Mouse (Mus musculus) cerebellum, adult 18-20 months (tissue): ENCODE data around the gene Jun.

Experiments used
- DNase-seq, 2 experiments: peaks; one replicate each; pipeline ENCODE4 v3.0.0; 2021

Jun gene

DNA sequence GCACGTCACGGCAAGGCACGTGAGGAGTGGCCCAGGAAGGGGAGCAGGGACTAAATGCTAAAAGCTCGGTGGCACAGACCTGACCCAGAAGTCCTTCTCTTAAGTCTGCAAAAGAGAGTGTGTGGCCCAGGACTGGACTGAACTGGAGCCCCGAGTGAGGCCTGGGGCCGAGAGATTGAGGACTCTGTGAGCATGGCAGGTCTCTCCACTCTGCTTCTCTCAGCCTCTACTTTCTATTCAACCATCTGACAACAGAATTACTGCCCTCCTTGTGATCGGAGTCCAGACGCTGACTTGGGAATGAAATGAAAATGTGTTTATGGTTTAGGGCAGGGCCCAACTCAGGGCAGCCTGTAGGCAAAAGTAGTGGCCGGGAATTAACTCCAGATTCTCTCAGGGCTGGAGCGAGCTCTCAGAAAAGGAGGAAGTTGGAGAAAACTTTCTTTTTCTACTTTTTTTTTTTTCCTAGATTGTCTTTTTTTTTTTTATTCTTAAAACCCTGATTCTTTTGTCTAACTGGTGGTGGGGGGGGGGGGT lies 21.3 kb upstream of the Jun start:
- no peak for DNase-seq

DNA sequence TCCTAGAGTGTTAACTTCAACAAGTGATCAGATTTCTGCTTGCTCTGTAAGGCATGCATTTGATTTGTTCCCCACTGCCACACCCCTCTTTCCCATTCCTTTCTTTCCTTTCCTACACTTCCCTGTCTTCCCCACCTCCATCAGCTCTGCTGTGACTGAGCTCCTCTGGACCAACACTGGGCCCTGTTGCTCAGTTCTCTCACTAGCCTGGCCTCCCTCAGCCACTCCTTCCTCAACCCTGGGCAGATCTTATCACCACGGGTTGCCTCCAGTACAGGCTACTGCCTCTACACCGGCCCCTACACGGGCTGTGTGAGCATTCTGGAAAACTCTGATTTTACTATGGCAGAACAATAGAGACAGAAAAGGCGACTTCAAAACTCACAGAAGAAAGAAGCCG lies 18.4 kb upstream of the Jun start:
- no peak for DNase-seq

DNA sequence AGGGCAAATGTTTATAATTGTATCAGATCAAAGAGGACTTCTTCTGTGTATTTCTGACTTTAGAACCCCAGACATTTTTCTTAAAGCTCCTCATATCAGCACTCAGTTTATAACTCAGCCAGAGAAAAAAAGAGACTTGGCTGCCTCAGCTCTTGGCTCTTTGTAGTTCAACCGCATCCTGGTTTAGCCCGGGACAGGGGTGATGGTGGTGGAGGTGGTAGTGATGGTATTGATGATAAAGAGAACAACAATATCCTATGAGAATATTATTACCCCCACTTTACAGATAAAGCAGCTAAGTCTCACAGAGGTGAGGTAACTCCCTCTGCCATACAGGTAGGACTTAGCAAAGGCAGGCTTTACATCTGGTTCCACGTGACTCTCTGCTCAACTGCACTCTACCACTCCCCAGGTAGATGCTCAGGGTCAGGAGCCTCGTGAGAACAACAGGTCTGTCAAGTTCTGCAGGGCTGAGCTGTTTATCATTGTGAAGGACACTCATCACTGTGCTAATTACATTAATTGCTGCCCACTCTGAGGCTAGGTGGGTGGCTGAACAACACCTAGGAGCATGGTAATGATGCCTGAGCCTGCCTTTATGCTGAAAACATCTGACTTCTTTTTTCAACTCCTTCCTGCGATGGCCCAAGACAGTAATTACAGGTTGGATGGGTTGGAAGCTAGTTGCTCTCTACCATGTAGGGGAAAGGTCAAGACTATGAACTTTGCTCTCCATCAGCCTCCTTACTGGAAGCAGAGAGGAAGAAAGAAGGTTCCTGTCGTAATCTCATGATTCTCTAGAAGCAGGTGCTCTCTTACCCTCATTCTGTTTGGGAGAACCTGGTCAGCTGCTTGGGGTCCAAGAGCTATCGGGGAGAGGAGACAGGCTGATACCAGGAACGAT lies 16.3 kb upstream of the Jun start:
- DNase-seq = no peak

DNA sequence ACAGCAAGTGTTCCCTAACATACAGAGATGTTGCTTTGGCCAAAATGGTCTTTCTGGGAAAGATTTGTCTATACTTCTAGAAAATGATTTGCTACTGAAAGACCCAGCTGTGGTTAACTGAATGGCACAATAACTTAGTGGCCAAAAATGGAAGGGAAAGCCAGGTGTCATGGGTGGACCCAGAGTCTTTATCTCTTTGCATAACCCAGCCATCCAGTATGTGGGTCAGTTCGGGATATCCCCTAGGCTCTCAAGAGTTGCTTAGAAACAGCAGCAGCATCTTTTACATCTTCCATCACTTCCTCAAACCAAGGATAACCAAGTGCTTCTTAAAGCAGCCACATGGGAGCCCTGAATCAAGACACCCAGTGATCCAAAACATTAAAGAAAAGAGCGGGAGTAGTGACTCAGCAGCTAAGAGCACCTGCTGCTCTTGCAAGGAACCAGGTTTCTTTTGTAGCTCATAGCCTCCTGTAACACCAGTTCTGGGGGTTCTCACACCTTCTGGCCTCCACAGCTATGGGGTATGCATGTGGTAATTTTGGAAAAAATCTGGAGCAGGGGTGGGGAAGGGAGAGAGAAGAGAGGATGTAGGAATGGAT lies 11.7 kb upstream of the Jun start:
- no peak for DNase-seq

DNA sequence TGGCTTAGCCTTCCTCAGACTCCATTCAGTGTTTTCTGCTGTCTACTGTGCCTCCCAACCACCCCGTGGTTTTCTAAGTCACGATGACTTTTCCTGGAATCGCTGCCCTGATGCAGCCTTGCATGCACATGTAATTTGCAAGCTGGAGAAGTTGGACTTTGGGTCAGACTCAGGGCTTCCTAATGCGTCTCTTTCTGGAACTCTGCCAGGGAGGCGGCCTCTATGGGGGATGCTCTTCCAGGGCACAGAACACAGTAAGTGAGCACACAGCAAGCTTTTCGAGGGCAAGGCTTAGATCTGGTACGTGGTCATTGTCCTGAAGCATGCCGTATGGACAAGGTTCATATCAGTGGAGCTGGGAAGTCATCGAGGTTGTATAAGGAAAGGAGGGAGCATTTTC lies 10.9 kb upstream of the Jun start:
- no peak for DNase-seq

DNA sequence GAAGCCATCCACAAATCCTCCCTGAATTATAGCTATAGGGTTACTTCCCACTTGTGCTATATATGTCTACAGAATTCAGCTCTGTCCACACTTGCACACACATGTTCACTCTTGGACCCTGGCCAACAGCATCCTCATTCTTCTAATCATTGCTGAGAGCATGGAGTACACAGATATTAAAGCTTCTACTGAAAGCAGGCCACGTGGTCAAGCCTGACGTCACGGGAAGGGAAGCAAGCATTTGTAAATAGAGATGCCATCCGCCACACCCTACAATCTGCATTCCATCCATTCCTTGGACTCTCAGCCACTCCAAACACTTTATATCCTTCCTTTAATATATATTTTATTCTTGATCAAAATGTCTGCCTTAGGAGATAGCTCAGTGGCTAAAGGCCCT lies 5.2 kb upstream of the Jun start:
- DNase-seq = no peak

DNA sequence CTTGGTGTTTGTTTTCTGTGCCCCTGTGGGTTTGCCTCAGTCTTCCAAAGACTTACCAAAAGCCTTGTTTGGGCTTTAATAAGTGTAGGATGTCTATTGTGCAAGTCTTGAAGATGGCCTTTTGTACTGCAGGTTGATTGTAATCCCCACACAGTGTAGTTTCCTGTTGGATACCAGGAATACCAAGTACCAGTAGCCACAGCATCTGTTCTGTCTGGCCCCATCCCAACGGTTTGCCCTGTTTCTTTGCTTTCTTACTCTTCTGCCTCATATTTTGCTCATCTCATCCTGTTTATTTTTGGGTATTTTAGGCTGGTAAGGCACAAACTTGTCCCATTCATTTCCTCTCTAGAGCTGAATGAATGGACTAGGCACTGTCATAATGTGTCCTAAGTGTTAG lies 3.3 kb upstream of the Jun start:
- DNase-seq = no peak

DNA sequence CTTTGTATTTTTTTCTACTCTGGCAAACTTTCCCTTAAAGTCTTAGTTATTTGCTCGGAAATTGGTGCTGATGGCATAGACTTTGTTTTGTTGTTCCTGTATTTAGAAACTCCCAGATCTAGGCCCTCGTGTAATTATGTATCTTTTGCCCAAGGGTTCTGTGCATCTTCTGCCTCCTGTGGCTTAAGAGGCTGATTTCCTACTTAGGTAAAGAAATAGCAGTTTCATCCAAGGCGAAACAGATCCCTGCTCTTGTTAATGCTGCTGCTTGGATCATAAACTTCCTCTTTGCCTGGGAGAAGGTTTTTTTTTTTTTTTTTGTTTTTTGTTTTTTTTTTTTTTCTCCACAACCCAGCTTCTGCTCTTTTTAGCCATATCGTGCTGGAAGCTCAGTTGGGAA lies 2.3 kb upstream of the Jun start:
- no peak for DNase-seq

DNA sequence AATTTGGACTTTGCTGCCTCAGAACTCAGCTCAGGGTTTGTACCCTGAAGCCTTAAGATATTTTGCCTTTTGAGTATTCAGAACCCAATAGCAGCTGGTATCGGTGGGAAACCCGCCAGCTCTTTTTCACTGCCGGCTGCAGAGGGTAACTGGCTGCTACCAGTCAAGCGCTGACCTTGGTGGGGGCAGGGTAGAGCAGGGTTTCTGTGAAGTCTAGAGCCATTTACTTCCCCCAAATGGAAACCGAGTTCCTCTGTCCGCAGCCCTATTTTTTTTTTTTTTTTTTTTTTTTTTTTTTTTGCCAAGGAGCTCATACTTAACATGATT lies 1.7 kb upstream of the Jun start:
- DNase-seq = peak; percentile 73 to 74

DNA sequence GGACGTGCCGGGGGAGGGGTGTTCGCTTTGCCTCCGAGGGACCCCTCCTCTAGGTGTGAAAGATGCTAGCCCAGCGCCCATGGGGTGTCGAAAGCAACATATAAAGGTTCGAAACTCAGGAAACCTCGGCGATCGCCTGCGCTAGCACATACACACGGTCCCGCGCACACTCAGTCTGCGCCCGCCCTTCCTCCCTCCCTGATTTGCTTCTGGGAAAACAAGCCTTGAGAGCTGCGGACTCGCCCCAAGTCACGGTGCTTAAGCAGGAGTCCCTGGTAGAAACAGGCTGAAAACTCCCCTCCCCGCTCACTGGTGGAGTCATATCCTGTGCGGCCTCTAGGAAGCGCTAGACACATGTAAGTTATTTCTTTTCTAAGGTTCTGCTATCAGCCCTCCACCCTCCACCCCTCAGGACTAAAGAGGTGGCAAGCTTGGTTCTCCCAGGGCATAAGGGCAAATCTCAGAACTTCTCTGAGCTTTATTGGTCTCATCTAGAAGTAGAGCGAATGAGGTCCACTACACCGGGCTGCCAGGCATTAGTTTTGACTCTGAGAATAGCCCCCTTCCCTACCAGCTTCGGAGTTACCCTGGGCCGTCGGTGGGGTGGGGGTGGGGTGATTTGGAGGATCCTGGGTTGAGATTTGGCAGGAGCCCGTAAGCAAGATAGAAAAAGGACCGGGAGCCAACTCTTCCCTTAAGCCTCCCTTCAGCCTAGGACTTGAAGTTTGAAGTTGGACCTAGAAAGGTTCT lies 1.2 kb upstream of the Jun start:
- DNase-seq = peak; percentile 91 to 93

DNA sequence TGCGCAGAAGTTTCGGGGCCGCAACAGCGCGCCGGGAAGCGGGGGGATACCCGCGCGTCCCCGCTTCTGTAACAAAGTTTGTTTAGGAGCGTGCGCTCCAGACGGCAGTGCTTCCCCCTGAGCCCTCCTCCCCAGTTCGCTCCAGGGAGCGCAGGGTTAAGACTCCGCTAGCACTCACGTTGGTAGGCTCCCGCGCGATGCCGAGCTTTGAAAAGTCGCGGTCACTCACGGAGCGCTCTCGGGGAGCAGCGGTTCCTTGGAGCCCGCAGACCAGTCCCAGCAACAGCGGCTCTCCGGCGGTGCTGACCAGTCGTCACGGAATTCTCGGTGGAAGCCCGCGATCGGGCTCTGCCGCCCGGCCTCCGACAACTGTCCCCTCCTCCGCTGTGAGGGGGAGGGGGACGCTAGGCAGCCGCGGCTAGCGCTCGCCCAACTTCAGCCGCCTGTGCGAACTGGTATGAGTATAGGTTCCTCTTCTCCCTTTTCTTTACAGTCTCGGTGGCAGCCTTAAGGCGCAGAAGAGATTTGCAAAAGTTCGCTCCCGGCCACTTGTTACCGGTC lies 631 bp downstream of the Jun start:
- peak; percentile 52 to 75 for DNase-seq

DNA sequence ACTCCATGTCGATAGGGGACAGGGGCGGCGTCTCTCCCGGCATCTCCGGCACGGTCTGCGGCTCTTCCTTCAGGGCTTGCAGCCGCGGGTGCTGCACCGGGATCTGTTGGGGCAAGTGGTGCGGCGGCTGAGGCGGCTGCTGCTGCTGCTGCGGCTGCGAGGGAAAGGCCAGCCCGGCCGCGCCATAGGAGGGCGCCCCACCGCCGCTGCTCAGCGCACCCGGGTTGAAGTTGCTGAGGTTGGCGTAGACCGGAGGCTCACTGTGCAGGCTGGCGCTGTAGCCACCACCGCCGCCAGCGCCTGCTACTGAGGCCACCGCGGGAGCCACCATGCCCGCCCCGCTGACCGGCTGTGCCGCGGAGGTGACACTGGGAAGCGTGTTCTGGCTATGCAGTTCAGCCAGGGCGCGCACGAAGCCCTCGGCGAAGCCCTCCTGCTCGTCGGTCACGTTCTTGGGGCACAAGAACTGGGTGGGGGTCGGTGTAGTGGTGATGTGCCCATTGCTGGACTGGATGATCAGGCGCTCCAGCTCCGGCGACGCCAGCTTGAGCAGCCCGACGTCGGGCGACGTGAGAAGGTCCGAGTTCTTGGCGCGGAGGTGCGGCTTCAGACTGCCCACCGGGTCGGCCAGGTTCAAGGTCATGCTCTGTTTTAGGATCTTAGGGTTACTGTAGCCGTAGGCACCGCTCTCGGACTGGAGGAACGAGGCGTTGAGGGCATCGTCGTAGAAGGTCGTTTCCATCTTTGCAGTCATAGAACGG lies 1.3 kb downstream of the Jun start:
- DNase-seq = peak; percentile 72 to 80

DNA sequence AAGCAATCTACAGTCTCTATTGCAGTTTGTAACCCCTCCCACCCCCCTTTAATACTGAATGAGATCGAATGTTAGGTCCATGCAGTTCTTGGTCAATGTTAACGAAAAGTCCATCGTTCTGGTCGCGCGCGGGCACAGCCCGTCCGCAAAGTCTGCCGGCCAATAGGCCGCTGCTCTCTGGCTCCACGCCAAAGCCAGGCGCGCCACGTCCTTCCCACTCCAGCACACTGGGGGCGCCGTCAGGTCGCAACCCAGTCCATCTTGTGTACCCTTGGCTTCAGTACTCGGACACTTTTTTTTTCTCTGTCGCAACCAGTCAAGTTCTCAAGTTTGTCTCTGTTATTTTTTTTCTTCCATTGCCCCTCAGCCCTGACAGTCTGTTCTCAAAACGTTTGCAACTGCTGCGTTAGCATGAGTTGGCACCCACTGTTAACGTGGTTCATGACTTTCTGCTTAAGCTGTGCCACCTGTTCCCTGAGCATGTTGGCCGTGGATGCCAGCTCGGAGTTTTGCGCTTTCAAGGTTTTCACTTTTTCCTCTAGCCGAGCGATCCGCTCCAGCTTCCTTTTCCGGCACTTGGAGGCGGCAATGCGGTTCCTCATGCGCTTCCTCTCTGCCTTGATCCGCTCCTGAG lies 2.0 kb downstream of the Jun start:
- peak; percentile 78 to 89 for DNase-seq

DNA sequence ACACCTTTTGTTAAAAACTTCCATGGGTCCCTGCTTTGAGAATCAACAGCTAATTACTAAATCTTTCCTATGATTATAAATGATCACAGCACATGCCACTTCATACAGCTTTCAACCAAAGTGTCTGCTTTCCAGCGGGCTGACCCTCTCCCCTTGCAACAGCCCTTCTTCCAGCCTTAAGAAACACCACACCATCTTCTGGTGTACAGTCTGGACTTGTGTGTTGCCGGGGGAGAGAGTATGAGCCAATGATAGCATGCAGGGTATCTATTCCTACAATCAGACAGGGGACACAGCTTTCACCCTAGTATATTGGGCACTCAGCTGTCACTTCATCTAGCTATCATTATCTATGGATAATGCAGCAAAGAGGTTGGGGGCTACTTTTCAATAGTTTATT lies 2.9 kb downstream of the Jun start:
- DNase-seq = no peak

DNA sequence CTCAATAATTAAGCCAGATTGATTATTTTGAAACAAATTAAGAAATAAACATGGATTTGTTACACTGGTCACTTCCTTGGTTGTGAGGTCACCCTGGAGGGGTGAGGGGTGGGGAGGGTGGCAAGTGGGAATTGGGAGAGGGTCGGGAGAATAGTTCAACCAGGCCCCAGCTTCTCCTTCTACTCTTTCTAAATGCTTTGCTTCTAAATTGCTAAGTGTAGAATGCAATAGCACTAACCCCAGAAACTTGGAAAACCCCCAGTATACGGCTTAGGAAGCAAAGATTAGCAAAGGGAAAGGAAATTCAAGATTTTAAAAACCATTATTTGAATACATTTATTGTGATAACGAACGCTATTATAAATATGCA lies 3.3 kb downstream of the Jun start:
- DNase-seq = no peak

DNA sequence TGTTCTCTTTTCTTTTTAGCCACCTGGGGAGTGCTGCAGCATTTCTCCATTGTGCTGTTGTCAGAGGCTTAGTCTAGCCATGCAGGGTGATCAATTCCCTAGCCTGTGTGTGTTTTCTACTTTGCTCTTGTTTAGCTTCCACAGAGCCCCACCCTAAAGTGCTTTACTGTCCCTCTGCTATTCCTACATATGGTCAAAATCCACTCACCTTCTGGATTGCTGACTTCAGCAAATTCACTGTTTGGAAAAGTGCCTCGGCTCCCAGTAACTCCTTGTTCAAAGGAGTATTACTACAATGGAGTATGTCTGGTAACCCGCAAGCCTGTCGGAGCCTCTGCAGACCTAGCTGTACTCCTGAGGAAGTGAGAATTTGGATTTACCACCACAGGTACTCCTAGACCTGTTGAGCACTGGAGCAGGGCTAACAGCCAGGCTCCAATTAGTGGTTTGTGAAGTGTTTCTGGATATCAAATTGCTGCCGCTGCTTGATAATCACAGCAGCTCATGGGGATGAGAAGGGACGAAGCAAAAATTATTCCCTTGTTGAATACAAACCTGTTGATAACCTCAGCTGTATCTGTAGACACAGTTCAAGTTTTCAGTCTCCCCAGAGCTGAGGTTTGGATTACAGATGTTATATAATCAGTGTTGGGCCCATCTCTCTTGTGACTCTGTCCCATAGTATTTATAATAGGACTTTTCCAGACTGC lies 3.8 kb downstream of the Jun start:
- DNase-seq = peak in 1 of 2 experiments; percentile 10

DNA sequence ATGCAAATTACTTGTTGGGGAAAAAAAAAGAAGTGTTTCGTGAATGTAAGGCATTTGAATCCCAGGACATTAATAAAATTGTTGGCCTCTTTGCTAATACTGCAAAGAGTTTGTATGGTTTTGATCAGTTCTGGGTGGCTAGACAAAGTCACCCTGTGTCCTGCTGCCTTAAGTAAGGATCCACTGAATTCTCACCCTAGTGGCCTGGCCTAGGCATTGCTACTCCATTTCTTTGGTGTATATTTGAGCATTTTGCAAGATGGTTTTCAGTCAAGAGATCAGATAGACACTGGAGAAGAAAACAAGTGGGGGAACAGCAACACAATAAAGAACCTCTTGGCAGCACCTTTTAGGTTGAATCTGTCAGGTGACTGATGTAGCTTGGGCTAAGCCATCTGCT lies 6.9 kb downstream of the Jun start:
- DNase-seq = no peak

DNA sequence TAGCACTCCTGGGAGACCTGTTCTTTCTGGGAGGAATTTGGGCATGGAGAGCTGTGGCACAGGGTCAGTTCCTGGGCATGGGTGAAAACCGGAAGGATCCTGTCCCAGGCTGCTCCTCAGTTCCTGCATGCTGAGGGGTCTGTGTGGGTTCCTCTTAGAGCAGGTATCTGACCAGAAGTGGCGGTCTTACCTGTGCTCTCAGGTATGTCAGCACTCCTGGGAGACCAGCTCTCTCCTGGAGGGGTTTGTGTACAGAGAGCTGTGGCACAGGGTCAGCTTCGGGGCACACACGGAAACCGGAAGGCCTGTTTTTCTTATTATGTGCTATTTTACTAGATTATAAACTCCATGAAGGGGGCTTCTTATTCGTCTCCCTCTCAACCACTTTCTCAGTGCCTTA lies 7.3 kb downstream of the Jun start:
- DNase-seq = no peak

DNA sequence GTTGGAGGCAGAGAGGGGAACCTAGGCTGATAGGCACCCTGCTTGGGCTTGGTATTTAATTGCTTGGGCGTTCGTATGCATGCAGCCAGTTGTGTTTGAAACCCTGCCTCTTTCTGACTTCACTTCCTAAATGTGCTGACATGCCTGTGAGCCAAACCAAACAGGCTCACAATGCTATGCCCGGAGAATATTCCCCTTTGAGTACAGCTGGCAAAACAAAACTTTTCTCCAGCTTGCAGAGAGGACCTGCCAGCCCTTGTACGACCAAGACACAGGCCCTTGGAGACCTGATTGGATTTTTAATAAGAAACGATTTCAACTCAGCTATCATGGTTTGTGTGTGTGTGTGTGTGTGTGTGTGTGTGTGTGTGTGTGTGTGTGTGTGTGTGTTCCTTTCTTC lies 14.0 kb downstream of the Jun start:
- no peak for DNase-seq

DNA sequence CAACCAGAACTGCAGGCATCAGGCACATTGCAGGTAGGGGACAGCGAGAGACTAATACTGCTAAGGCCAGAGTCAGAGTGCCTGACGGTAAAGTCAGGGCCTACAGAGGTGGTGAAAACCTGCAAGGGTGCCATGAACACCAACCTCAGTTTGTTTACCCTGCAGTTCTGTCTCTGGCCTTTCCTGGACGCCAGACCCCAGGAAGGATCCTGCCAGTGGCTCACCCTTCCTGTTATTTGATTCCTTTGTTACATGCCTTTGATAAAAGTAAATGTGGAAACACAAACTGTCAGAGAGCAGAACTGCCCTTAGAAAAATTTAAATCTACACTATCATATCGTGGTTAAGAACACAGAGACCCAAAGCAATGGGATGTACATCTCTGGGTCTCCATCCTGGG lies 20.9 kb downstream of the Jun start:
- no peak for DNase-seq

DNA sequence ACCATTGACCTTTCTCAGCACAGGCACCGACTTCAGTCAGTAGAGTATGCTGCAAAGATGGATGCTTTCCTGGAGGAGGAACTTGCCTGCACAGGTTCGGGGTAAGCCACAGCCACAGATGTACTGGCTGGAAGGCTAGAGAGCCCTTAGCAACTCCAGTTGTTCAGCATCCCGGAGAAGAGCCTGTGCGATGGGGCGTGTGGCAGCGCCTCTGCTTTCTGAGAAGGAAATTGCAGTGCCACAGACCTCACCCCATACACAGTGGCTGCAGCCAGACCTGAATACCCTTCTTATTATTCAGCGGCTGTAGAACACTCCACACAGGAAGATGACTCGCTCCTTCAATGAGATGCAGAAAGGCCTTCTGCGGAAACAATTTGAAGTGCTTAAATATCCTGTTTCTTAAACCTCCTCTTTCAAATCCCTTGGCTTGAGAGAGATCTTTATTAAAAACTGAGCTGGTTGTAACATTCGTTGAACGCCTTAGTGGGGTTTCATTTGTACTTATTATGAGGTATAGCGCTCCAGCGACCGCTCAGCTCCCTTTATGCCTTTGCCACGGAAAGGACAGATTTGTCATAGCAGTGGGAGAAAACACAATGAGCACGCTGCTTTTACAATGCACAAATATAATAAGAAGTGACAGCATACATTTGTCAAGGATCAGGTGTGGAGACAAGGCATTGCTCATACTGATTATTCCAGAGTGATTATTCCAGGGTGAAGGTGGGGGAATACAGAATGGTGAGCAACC lies 26.0 kb downstream of the Jun start:
- no peak for DNase-seq
